Mouse (Mus musculus): ENCODE results near the gene Vps18. TPM values are rescaled to one million over a fixed set of nuclear protein-coding genes. Genes with fewer than 3 reads are reported as not detected.

The Vps18 gene
- total RNA-seq, 2 experiments from 2014 or later = 40.2 to 40.5 TPM

DNA sequence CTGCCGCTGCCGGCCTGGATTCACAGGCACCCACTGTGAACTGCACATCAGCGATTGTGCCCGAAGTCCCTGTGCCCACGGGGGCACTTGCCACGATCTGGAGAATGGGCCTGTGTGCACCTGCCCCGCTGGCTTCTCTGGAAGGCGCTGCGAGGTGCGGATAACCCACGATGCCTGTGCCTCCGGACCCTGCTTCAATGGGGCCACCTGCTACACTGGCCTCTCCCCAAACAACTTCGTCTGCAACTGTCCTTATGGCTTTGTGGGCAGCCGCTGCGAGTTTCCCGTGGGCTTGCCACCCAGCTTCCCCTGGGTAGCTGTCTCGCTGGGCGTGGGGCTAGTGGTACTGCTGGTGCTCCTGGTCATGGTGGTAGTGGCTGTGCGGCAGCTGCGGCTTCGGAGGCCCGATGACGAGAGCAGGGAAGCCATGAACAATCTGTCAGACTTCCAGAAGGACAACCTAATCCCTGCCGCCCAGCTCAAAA is 43.7 kb downstream of the Vps18 start:
- intact Hi-C loops (cut with DNase I) = no loop called here
- no peak for DNase-seq (ENCODE audit: low spot score in 2 of 2)

DNA sequence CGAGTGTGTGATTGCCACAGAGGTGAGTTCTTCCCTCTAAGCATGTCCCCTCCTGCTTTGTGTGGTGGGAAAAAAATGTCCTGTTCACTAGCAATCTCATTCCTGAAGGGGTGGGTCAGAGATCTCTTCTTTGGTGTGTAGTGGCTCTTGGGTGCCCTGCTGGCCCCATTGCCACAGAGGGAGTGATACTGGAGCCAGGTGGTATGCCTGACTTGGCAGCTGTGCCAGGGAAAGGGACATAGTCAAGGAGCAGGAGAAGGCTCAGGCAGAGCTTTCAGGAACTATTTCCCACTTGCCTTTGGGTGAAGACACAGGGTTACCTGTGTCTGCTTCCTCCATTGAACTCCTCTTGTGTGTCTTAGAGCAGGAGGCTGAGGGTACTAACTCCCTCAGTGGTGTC is 45.6 kb downstream of the Vps18 start:
- DNase-seq (ENCODE audit: low spot score in 2 of 2) = no peak
- intact Hi-C loops (cut with DNase I) = no loop called here

DNA sequence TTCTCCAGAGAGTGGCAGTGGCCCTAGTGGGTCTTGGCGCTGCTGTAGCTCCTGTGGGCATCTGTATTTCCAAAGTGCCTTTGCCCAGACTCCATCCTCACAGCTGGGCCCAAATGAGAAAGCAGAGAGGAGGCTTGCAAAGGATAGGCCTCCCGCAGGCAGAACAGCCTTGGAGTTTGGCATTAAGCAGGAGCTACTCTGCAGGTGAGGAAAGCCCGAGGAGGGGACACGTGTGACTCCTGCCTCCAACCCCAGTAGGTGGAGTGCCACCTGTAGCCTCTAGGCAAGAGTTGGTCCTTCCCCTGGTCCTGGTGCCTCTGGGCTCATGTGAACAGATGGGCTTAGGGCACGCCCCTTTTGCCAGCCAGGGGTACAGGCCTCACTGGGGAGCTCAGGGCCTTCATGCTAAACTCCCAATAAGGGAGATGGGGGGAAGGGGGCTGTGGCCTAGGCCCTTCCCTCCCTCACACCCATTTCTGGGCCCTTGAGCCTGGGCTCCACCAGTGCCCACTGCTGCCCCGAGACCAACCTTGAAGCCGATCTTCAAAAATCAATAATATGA is 46.5 kb downstream of the Vps18 start:
- intact Hi-C loops (cut with DNase I) = loop anchor here (5.0 kb wide), 2 partner anchors 38 to 77 kb away; no protein-coding TSS in a partner anchor
- DNase-seq (ENCODE audit: low spot score in 2 of 2) = no peak

DNA sequence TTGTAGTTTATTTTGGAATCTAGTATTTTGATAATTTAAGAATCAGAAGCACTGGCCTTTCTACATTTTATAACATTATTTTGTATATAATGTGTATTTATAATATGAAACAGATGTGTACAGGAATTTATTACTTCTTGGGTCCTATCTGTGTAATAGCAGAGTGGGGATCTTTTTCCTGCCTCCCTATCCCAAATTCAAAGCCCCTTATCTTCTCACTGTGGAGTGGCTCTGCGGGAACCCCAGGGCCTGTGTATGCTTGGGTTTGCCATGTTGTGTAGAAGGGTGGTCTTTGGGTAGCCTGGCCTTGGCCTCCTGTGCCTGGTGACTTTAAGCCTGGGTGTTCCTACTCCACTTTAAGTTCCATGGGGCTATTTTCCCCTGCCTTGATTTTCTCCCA is 47.0 kb downstream of the Vps18 start:
- DNase-seq (ENCODE audit: low spot score in 2 of 2) = no peak
- intact Hi-C loops (cut with DNase I) = loop anchor here (5.0 kb wide), 2 partner anchors 38 to 77 kb away; no protein-coding TSS in a partner anchor

DNA sequence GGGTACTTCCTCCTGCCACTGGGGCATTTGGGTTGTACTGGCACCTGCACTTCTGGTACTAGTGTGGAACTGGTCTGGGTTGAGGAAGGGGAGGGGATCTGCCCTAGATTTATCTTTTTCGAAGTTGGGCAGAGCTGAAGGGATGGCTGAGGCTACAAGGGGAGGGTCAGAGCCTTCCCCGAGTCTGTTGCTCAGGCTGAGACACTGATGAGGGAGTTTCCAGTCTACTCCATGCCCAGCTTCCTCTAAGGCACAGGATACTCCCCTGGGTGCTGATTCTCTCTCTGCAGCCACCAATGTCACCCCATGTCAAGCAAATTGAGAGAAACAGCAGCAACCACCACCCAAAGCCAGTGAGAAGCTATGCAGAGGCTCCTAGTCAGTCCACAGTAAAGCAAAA is 47.5 kb downstream of the Vps18 start:
- intact Hi-C loops (cut with DNase I) = loop anchor here (5.0 kb wide), 2 partner anchors 39 to 76 kb away; no protein-coding TSS in a partner anchor
- no peak for DNase-seq (ENCODE audit: low spot score in 2 of 2)

DNA sequence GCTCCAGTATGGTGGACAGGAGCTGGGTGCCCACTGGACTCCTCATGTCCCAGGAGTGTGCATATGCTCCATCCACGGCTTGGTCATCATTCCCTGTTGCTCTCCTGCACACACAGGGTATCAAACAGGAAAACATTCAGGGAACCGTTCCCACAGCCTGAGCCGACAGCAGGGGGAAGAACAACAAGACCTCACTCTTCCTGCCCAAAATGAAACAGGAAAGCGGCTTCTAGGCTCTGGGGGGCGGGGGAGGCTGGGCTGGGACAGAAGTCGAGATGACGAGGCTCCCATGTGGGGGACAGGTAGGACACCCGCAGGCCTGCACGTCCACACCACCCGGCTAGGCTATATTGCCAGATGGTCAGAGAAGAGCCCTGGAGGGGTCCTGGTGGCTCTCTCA is 47.9 kb downstream of the Vps18 start:
- intact Hi-C loops (cut with DNase I) = loop anchor here (5.0 kb wide), 2 partner anchors 39 to 76 kb away; no protein-coding TSS in a partner anchor
- DNase-seq (ENCODE audit: low spot score in 2 of 2) = no peak

DNA sequence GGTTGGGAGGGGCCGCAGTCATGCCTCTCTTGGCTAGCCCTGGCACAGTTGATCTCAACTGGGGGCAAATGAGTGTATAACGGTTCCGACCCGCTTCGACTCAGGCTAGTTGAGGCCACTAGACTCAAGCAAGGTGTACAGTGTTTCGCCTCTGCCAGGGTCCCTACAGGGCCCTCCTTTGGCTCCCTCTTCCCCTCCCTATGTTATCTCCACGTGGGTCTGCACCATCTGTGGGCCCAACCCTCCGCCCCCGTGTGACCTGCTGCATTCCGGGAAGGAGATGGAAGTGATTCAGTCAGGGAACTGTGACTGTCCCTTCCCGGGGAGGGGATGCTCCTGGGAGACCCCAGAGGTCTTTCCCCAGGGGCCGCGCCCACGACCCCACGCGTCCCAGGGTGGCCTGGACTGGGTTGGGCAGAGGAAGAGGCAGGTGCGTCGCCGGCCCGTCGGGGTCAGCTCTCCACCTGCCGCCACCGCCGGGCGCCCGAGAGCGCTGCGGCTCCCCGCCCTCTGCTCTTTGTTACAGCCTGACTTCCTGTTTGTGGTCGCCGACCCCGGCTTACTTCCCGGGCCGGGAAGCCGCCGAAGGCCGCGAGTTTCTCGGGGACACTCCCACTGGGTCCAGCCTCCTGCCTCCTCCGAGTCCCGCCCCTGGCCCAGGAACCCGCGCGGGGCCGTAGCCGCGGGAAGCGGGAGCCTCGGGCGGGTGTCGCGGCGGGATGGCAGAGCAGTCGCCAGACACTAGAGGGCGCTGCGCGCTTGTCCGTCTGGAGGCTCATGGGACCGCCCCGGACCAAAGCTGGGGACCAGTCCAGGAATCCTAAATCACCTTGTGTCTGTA is 49.1 kb downstream of the Vps18 start:
- intact Hi-C loops (cut with DNase I) = loop anchor here (5.0 kb wide), 2 partner anchors 40 to 75 kb away; no protein-coding TSS in a partner anchor

DNA sequence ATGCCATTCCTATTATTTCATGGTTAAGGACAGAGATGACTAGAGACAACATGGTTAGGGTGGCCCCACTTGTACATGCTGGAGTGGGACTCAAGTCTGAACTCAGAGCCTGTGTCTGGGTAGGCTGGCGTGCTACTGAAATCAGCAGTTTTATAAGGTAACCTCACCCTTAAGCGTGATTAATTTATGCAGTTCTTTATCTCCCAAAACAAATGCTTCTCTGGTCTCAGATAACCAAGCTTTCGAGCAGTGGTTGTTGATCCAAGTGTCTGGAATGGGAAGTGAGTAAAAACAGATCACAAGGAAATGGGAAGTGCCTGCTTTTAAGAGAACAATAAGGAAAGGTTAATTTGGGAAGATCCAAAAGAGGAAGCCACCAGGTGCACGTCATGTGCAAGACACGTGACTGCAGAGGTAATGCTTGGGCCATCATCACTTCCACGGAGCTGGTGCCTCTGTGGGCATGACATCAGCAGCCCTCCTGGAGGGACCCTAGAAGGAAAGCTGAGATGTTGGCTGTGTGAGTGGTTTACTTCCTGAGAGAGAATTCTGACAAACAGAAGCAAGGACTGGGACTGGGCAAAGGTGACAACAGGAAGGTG is 56.1 kb downstream of the Vps18 start:
- DNase-seq (ENCODE audit: low spot score in 2 of 2) = no peak
- intact Hi-C loops (cut with DNase I) = no loop called here

More for the DNA sequence above, 49.1 kb downstream of the Vps18 start:
- DNase-seq (ENCODE audit: low spot score in 2 of 2) = peak; percentile 62 to 82

Other genes with a start within 250 kb of the Vps18 start
- gene Knl1, start 241.6 kb upstream of the Vps18 start, total RNA-seq (2021) = under 1 TPM; 0.29 to 0.63 TPM
- 1 to 10 TPM; 1.5 to 3.3 TPM for gene Rad51, start 175.9 kb upstream of the Vps18 start, total RNA-seq (2021)
- gene Rmdn3, start 131.7 kb upstream of the Vps18 start, total RNA-seq (2021) = 10 to 100 TPM; 49.0 to 49.3 TPM
- not detected for gene Gchfr, start 121.0 kb upstream of the Vps18 start, total RNA-seq (2021)
- gene Gm14137, start 114.2 kb upstream of the Vps18 start, total RNA-seq (2021) = not detected
- 10 to 100 TPM; 28.8 to 36.8 TPM for gene Zfyve19, start 80.1 kb upstream of the Vps18 start, total RNA-seq (2021)
- 10 to 100 TPM; 17.4 to 18.2 TPM for gene Dnajc17, start 79.9 kb upstream of the Vps18 start, total RNA-seq (2021)
- not detected for gene Ppp1r14d, start 58.8 kb upstream of the Vps18 start, total RNA-seq (2021)
- under 1 TPM; 0.59 to 0.61 TPM for gene Spint1, start 51.4 kb upstream of the Vps18 start, total RNA-seq (2021)
- 1 to 10 TPM; 9.5 to 9.9 TPM for gene Rhov, start 17.5 kb upstream of the Vps18 start, total RNA-seq (2021)
- 1 to 10 TPM; 4.0 to 5.0 TPM for gene Dll4, start 37.0 kb downstream of the Vps18 start, total RNA-seq (2021)
- gene Chac1, start 62.5 kb downstream of the Vps18 start, total RNA-seq (2021) = 1 to 10 TPM; 8.9 to 9.0 TPM
- 10 to 100 TPM; 17.9 to 19.5 TPM for gene Ino80, start 188.9 kb downstream of the Vps18 start, total RNA-seq (2021)